ENCODE assay signal across 24 mouse cellular contexts in genomic region chr2:153343191-153343590, GRCm38 (mm10). TPM values are rescaled to one million over a fixed set of nuclear protein-coding genes. Genes with fewer than 3 reads are reported as not detected.
DNase-seq lines count a peak whose midpoint lies in the region; ATAC-seq and TF ChIP-seq lines count a peak whose summit lies in the region.
"Had no signal": no experiment of that assay in that cellular context is flagged by ENCODE, and none has a peak within 500 bp of the region (broad histone marks: within the 10 kb centered on the region; RNA-seq: fewer than 3 reads in every experiment).

No protein-coding gene starts in this region.

- H3K36me3 ChIP-seq in lung, postnatal 0 days (ENCODE audit: insufficient read depth, low read length) = no peaks in the 10 kb centered on the region
- peaks cover 5% of the 10 kb centered on the region; the same call in 1 of the 2 replicates for H3K36me3 ChIP-seq in liver, embryonic 13.5 days
- no peaks in the 10 kb centered on the region; the same call in 1 of the 2 replicates for H3K36me3 ChIP-seq in stomach, embryonic 14.5 days (ENCODE audit: control insufficient read depth, insufficient read depth, low read length)
- H3K36me3 ChIP-seq: midbrain, embryonic 13.5 days had no signal

- H3K4me1 ChIP-seq in lung, postnatal 0 days (ENCODE audit: insufficient read depth, low read depth, low read length) = peaks cover 2% of the 10 kb centered on the region; the same call in 1 of the 2 replicates
- peaks cover 45% of the 10 kb centered on the region for H3K4me1 ChIP-seq in liver, embryonic 13.5 days (replicated peaks)
- peaks cover 11% of the 10 kb centered on the region for H3K4me1 ChIP-seq in stomach, embryonic 14.5 days (ENCODE audit: control insufficient read depth, insufficient read depth, low read length)

- H3K9ac ChIP-seq in lung, postnatal 0 days (replicated peaks; ENCODE audit: low read depth) = no peak overlapping the region
- peak overlapping the region; percentile 27; the same call in 1 of the 2 replicates for H3K9ac ChIP-seq in liver, embryonic 13.5 days
- H3K9ac ChIP-seq in stomach, embryonic 14.5 days (replicated peaks; ENCODE audit: low read depth, low read length) = no peak overlapping the region
- H3K9ac ChIP-seq: forebrain, postnatal 0 days; heart, embryonic 15.5 days; hindbrain, embryonic 14.5 days; limb, embryonic 12.5 days; lung, embryonic 14.5 days; midbrain, embryonic 13.5 days had no signal

- TF ChIP-seq CTCF in lung, postnatal 0 days (IDR thresholded peaks at IDR 0.05) = no peak

- no peak overlapping the region for H3K4me3 ChIP-seq in lung, postnatal 0 days (ENCODE audit: low read depth, low read length)
- no peak overlapping the region for H3K4me3 ChIP-seq in liver, embryonic 13.5 days (replicated peaks)
- H3K4me3 ChIP-seq in stomach, embryonic 14.5 days (ENCODE audit: low read depth, low read length) = no peak overlapping the region
- H3K4me3 ChIP-seq: forebrain, embryonic 10.5 days; heart, adult 2 months; heart, embryonic 15.5 days; layer of hippocampus, adult 2 months; limb, embryonic 12.5 days; megakaryocyte, embryonic 14.5 days; midbrain, embryonic 13.5 days had no signal

- H3K27me3 ChIP-seq in lung, postnatal 0 days (replicated peaks; ENCODE audit: insufficient read depth, low read length) = no peaks in the 10 kb centered on the region
- H3K27me3 ChIP-seq in liver, embryonic 13.5 days = no peaks in the 10 kb centered on the region
- H3K27me3 ChIP-seq in stomach, embryonic 14.5 days (ENCODE audit: control insufficient read depth, insufficient read depth, low read length) = no peaks in the 10 kb centered on the region
- H3K27me3 ChIP-seq: heart, embryonic 15.5 days; limb, embryonic 12.5 days; midbrain, embryonic 13.5 days had no signal

- DNase-seq in lung, postnatal 0 days (ENCODE audit: low spot score) = peak; percentile 52
- DNase-seq in lung, adult 18-20 months = no peak
- no peak for DNase-seq in liver, embryonic 13.5 days
- no peak for DNase-seq in layer of hippocampus, postnatal 10 days (ENCODE audit: low spot score in 2 of 2)
- DNase-seq in cerebellum, postnatal 4 days (ENCODE audit: low spot score in 2 of 2) = no peak
- DNase-seq in embryo, embryonic 10 days (ENCODE audit: low spot score) = no peak
- DNase-seq: cerebellum, adult 9-10 months; forebrain, postnatal 0 days; gastrocnemius, postnatal 36 days; heart, adult 2 months; heart, postnatal 4 days; kidney, adult 2 months; kidney, postnatal 14 days; lung, embryonic 14.5 days; right cerebral cortex, postnatal 14 days; thymus, adult 2 months had no signal

- no peak for ATAC-seq in lung, postnatal 0 days
- ATAC-seq in liver, embryonic 13.5 days (ENCODE audit: low read depth) = no peak
- ATAC-seq in stomach, embryonic 14.5 days (ENCODE audit: insufficient number of reproducible peaks, insufficient read depth, low FRiP score, low read depth) = no peak
- ATAC-seq: forebrain, postnatal 0 days; midbrain, embryonic 13.5 days had no signal

- H3K4me2 ChIP-seq in lung, postnatal 0 days (replicated peaks; ENCODE audit: low read depth, low read length) = no peak overlapping the region
- no peak overlapping the region for H3K4me2 ChIP-seq in liver, embryonic 13.5 days
- no peak overlapping the region for H3K4me2 ChIP-seq in stomach, embryonic 14.5 days (replicated peaks; ENCODE audit: low read depth, low read length)
- H3K4me2 ChIP-seq: heart, embryonic 15.5 days; hindbrain, embryonic 14.5 days; limb, embryonic 12.5 days; lung, embryonic 14.5 days; midbrain, embryonic 13.5 days had no signal

- TF ChIP-seq EP300 in lung, postnatal 0 days (IDR thresholded peaks at IDR 0.05) = no peak

- no peaks in the 10 kb centered on the region for H3K9me3 ChIP-seq in lung, postnatal 0 days (ENCODE audit: low read length)
- H3K9me3 ChIP-seq in liver, embryonic 13.5 days (replicated peaks) = no peaks in the 10 kb centered on the region
- H3K9me3 ChIP-seq in stomach, embryonic 14.5 days (ENCODE audit: control insufficient read depth, low read depth, low read length) = no peaks in the 10 kb centered on the region
- H3K9me3 ChIP-seq: forebrain, embryonic 10.5 days; heart, embryonic 15.5 days; limb, embryonic 12.5 days; megakaryocyte, embryonic 14.5 days; midbrain, embryonic 13.5 days had no signal

- H3K27ac ChIP-seq in lung, postnatal 0 days (ENCODE audit: low read length) = no peak overlapping the region; the same call in 1 of the 2 replicates
- H3K27ac ChIP-seq in liver, embryonic 13.5 days = peak overlapping the region; percentile 96
- H3K27ac ChIP-seq in stomach, embryonic 14.5 days (ENCODE audit: low read length) = peak overlapping the region; percentile 27; the same call in 1 of the 2 replicates
- H3K27ac ChIP-seq: forebrain, embryonic 10.5 days; heart, adult 2 months; heart, embryonic 15.5 days; hindbrain, embryonic 14.5 days; layer of hippocampus, adult 2 months; limb, embryonic 12.5 days; midbrain, embryonic 13.5 days had no signal

RNA-seq across cellular contexts. Expression of gene Asxl1, which starts 2.4 kb away (rescaled TPM):
- polyA plus RNA-seq in lung, postnatal 0 days (2015; fragmentation: Nextera tagmentation; extraction: Ambion mirVana) = 10.3 and 12.1 TPM in 2 replicates
- polyA plus RNA-seq in liver, embryonic 13.5 days (2015; fragmentation: Nextera tagmentation; extraction: Ambion mirVana) = 5.6 and 5.9 TPM in 2 replicates
- 14.7 and 16.3 TPM in 2 replicates for polyA plus RNA-seq in stomach, embryonic 14.5 days (2014; fragmentation: Nextera tagmentation; extraction: Ambion mirVana)
- 10 to 100 TPM; 37.2 to 37.7 TPM for total RNA-seq in layer of hippocampus, postnatal 10 days (2021)

RNA-seq across cellular contexts. Expression of gene Kif3b, which starts 52.0 kb away (rescaled TPM):
- polyA plus RNA-seq in lung, postnatal 0 days (2015; fragmentation: Nextera tagmentation; extraction: Ambion mirVana) = 4.7 and 5.2 TPM in 2 replicates
- 1.8 and 2.2 TPM in 2 replicates for polyA plus RNA-seq in liver, embryonic 13.5 days (2015; fragmentation: Nextera tagmentation; extraction: Ambion mirVana)
- polyA plus RNA-seq in stomach, embryonic 14.5 days (2014; fragmentation: Nextera tagmentation; extraction: Ambion mirVana) = 5.8 and 6.2 TPM in 2 replicates
- 10 to 100 TPM; 83.0 to 89.2 TPM for total RNA-seq in layer of hippocampus, postnatal 10 days (2021)
